Mouse (Mus musculus) heart, adult 2 months (tissue): ENCODE measurements around the gene Dock8.

Experiments
- CTCF ChIP-seq: fragments of 200-600 bp; IDR thresholded peaks from 2 replicates; pipeline ENCODE4 v1.8.1; 2022; ENCODE audit warnings: antibody characterized with exemption, mild to moderate bottlenecking, moderate library complexity
- POLR2A ChIP-seq: fragments of 200-500 bp; IDR thresholded peaks from 2 replicates; pipeline ENCODE4 v1.6.1; 2011; ENCODE audit warnings: mild to moderate bottlenecking, low read depth, low read length, control low read depth; ENCODE audit not compliant: insufficient read depth

DNA sequence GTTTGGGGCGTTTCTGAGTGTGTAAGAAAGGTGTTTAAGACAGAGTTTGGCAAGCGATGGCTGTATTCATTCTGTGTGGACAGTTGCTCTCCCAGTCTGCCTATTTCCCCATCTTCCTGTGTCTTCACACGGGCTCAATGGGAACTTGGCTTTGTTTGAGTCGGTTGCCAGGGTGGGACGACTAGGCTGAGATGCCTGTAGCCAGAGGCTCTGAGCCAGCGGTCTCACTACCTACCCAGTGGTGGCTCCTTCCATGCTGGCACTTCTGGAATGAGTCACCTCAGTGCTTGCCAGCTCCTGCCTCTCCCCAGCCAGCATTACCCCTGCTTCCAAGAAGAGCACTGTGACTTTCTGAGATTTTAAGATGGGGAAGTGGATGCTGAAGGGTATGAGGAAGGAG lies 75.4 kb downstream of the Dock8 start:
- TF ChIP-seq POLR2A (no peak), CTCF (no peak)
